Mouse (Mus musculus) liver, adult (tissue): ENCODE results near the gene Fbxw8.

Experiments used
- GATA4 ChIP-seq: IDR thresholded peaks from 2 replicates; pipeline ENCODE4 v1.6.1; 2014; ENCODE audit warnings: mild to moderate bottlenecking, low read length; ENCODE audit not compliant: insufficient replicate concordance

Fbxw8 gene

GRCm38 (mm10) chr5:118031508-118031907, 123.8 kb downstream of the Fbxw8 start:
- no peak for TF ChIP-seq GATA4

- TF ChIP-seq GATA4, result no peak
Measured at GRCm38 (mm10) chr5:118031059-118031458, 124.2 kb downstream of the Fbxw8 start.

GRCm38 (mm10) chr5:118030022-118030675, 125.1 kb downstream of the Fbxw8 start:
- no peak for TF ChIP-seq GATA4

- TF ChIP-seq GATA4, result no peak
Measured at GRCm38 (mm10) chr5:118029420-118029819, 125.8 kb downstream of the Fbxw8 start.

GRCm38 (mm10) chr5:118029035-118029408, 126.2 kb downstream of the Fbxw8 start:
- no peak for TF ChIP-seq GATA4

- no peak for TF ChIP-seq GATA4
Measured at GRCm38 (mm10) chr5:118028191-118029034, 126.9 kb downstream of the Fbxw8 start.

- TF ChIP-seq GATA4, result no peak
Measured at GRCm38 (mm10) chr5:118027698-118028190, 127.5 kb downstream of the Fbxw8 start, which contains the start of gene Tesc. Gene Tesc, plus strand, starts transcription at chr5:118027743.

- TF ChIP-seq GATA4, result no peak
Measured at GRCm38 (mm10) chr5:118027101-118027697, 128.1 kb downstream of the Fbxw8 start.

- TF ChIP-seq GATA4, result no peak
Measured at GRCm38 (mm10) chr5:118026343-118026742, 128.9 kb downstream of the Fbxw8 start.

GRCm38 (mm10) chr5:118025880-118026279, 129.4 kb downstream of the Fbxw8 start:
- no peak for TF ChIP-seq GATA4

GRCm38 (mm10) chr5:118023053-118023452, 132.2 kb downstream of the Fbxw8 start:
- no peak for TF ChIP-seq GATA4

GRCm38 (mm10) chr5:118019905-118020304, 135.4 kb downstream of the Fbxw8 start:
- TF ChIP-seq GATA4, result no peak

GRCm38 (mm10) chr5:118017527-118017926, 137.7 kb downstream of the Fbxw8 start:
- no peak for TF ChIP-seq GATA4

- TF ChIP-seq GATA4, result no peak
Measured at GRCm38 (mm10) chr5:118015669-118016068, 139.6 kb downstream of the Fbxw8 start.

- no peak for TF ChIP-seq GATA4
Measured at GRCm38 (mm10) chr5:118015028-118015427, 140.2 kb downstream of the Fbxw8 start.
